ENCODE assay signal across 17 mouse cellular contexts in the genomic region with DNA sequence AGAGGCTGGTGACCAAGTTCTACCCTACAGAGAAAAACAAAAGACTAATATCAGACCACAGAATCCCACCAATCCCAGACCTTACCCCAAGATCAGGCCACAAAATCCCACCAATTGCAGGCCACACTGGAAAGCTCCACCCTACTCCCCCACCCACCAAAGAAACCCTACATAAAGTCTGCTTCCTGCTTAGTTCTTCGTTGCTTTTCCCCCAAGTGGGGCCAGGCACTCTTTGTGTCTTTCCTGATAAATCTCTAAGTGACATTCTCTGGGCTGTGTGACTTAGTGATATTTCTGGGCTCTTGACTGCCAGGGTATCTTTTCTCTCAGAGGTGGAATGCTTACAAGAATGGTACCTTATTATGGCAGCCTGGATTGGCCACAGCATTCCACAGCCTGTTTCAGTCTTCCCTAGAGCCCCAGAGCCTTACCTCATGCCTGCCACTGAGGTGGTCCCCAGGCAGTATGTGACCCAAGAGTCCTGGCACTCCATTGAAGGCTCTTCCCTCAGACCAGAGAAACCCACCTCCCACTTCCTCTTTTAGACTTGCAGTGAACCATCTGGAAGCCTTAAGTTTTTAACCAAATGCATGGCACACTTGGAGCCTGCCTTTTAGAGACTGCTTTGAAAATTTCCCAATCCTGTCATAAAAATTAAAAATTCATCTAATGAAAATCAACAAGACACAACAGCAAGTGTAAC.
"Had no signal": no experiment of that assay in that cellular context is flagged by ENCODE, and none has a peak within 500 bp of the region (broad histone marks: within the 10 kb centered on the region; RNA-seq: fewer than 3 reads in every experiment).

No protein-coding gene starts in this region.

- H3K4me3 ChIP-seq: layer of hippocampus, adult 2 months; liver, embryonic 15.5 days; midbrain, embryonic 15.5 days; neural tube, embryonic 13.5 days; stomach, embryonic 15.5 days had no signal

- H3K9ac ChIP-seq: liver, embryonic 15.5 days; lung, embryonic 14.5 days; midbrain, embryonic 15.5 days; neural tube, embryonic 13.5 days; stomach, embryonic 15.5 days had no signal

- ATAC-seq: midbrain, embryonic 15.5 days had no signal

- H3K9me3 ChIP-seq: liver, embryonic 15.5 days; midbrain, embryonic 15.5 days; neural tube, embryonic 13.5 days; stomach, embryonic 15.5 days had no signal

- H3K27me3 ChIP-seq: liver, embryonic 15.5 days; neural tube, embryonic 13.5 days; stomach, embryonic 15.5 days had no signal

- H3K36me3 ChIP-seq: liver, embryonic 15.5 days; midbrain, embryonic 15.5 days; neural tube, embryonic 13.5 days; stomach, embryonic 15.5 days had no signal

- H3K27ac ChIP-seq: kidney, postnatal 0 days; layer of hippocampus, adult 2 months; liver, embryonic 15.5 days; macrophage; midbrain, embryonic 15.5 days; neural tube, embryonic 13.5 days; stomach, embryonic 15.5 days had no signal

- DNase-seq: kidney, adult 11 months; kidney, adult 9 months; kidney, postnatal 4 days; left cerebral cortex, postnatal 4 days; lung, embryonic 14.5 days; lung, postnatal 14 days; right cerebral cortex, postnatal 14 days; thymus, adult 2 months; thymus, postnatal 25 days had no signal

- H3K4me2 ChIP-seq: liver, embryonic 15.5 days; lung, embryonic 14.5 days; midbrain, embryonic 11.5 days; midbrain, embryonic 15.5 days; neural tube, embryonic 13.5 days; stomach, embryonic 15.5 days had no signal
